Mouse (Mus musculus): Measurements from ENCODE around the gene Cdc25a.

The Cdc25a gene

DNA sequence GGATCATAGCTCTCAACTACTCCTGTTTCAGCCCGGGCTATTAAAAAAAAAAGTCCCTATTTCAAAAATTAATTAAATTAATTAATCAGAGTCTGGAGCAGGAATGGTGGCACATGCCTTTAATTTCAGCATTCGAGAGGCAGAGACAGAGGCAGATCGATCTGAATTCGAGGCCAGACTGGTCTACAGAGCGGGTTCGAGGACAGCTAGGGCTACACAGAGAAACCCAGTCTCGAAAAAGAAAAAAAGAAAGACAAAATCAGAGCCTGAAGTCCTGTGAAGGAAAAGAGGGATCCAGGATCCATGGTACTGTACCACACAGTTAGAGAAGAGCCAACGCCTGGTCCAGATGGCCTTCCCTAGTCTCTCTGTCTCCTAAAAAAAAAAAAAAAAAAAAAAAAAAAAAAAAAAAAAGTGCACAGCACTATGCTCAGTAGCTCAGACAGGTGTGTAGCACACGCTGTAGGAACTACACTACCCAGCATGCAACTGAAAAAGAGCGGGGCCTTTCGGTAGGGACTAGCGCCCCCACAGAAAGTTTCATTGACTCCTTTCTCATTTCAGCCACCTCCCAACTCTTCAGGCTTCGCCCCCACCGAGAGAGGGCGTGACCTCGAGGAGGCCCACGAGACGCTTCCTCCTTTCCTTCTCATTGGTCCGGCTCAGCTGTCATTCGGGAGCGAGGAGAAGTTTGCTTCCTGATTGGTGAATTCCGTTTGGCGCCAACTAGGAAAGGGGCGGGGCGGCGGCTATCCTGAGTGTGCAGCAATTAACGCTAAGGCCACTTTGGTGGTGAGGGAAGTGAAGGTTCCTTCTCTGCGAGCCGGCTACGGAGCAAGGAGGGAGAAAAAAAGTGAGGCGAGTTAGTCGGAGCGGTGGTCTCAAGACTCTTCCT lies at the start of gene Cdc25a:
TSS of gene Cdc25a (plus strand) at position 783 of the 895 bp plus-strand sequence.
- peak; percentile 99 for DNase-seq (ENCODE audit: low read depth, low spot score)

DNA sequence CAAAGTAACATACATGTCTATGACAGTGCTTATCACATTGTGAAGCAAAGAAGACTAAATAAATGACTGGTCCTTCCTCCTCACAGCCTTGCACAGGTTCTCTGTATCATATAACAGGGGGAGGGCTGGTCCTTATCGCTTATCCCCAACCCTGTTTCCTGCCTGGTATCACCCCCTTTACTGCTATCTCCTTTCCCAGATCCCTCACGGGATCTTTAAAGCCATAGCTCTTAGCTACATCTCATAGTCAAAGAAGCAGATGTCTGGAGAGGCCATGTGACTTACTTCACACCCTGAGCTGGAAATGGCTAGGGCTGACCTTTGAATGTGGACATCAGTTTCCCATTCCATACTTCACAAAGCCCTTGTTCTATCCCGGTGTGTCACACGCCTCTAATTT lies 49.6 kb upstream of the Cdc25a start:
- DNase-seq (ENCODE audit: low read depth, low spot score), result no peak

DNA sequence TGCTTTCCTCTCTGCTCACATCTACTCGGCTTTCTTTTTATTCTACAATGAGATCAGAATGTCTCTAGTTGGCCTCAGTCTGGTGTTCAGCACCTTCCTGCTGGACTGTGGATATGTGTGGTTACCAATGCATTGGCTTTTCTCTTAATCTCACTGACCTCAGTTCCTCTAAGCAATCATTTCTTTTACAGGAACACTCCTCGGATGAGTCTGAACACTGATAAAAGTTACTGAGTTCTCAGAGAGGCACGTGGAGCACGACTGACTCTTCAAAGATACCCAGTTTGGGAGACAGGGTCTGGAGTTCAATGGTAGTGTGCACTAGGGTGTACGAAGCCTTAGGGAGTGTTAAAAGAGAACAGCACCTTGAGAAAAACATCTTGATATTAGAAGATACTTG lies 49.2 kb upstream of the Cdc25a start:
- DNase-seq (ENCODE audit: low read depth, low spot score), result no peak

DNA sequence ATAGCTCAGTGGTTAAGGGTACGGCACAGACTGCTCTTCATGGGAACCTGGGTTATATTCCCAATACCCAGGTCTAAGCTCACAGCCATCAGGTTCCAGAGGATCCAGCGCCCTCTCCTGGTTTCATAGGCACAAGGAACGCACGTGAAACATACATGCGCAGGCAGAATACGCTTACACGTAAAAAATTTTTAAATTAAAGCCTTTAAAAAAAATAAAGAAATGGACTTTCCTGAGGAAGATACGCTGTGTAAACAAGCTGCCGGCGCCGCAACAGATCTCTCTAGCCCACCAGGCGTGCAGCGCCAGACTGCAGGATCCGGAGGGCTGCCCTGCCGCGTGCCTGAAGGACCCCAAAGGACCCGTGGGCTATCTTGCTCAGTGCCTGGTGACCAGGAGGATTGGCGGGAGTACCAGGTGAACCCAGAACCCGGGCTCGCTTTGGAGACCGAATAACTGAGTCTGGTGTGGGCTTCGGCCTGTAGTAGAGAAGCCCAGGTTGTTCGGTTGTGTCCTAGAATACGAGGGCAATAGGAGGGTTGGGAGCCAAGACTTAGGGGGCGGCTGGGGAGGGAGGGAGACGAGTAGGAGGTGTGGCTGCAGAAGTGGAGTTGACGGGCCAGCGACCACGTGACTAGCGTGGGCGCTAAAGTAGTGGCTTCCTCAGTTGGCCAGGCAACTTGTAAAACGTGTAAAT lies 42.8 kb upstream of the Cdc25a start, which contains the start of gene Nme6:
TSS of gene Nme6 (plus strand) at position 359 of the 697 bp plus-strand sequence.
- peak; percentile 86 for DNase-seq (ENCODE audit: low read depth, low spot score)

DNA sequence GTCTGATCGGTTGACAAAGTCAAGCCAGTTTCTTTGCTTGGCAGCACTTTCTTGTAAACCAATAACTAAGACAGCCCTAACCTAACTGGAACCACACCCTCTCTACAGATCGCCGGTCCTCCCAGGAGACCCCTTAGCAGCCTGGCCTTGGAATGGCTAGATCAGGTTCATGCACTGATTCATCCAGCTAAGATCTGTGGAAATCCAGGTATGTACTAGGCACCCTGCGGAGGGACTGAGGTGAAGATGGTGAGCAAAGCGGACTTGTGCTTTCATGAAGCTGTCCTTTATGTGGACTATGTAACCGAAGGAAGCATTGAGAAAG lies 42.3 kb upstream of the Cdc25a start:
- no peak for DNase-seq (ENCODE audit: low read depth, low spot score)

DNA sequence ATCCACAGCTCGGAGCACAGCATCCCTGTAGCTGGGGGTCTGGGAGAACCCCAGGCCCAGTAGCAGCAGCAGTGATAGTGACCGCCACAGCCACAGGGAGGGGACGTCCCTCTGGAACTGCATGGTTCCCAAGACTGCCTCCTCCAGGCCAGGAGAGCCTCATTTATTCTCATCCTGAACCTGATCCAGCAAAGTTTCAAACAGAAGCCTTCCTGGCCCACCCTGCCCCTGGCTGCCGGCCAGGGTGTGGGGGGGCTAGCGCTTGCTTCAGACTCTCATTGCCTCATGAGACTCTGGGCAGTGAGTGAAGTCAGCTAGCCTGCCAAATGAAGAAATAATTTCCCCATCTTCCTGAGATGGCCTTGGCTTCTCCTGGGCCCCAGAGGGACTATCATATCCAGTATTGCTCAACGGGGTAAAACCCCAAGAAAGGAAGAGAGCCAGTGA lies 26.0 kb upstream of the Cdc25a start, which contains the start of gene Camp:
TSS of gene Camp (minus strand) at position 306 of the 447 bp plus-strand sequence.
- DNase-seq (ENCODE audit: low read depth, low spot score), result peak; percentile 75

DNA sequence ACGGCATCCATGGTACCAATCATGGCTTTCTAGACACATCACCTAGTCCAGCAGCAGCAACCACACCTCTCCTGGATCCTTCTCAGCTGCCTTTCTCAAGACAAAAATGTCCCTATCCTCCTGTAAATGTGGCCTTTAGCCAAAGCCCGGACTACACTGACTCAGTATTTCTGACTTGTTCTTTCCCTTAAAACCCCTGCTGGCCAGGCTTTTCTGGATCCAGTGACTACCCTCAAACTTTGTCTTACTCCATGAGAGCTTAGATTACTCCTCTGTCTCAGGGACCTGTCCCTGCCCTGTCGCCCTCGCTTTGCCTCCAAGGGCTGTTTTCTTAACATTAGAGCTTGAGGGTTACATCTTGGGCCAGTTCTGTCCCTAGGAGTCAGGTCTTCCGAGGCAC lies 25.3 kb upstream of the Cdc25a start:
- peak; percentile 40 for DNase-seq (ENCODE audit: low read depth, low spot score)

DNA sequence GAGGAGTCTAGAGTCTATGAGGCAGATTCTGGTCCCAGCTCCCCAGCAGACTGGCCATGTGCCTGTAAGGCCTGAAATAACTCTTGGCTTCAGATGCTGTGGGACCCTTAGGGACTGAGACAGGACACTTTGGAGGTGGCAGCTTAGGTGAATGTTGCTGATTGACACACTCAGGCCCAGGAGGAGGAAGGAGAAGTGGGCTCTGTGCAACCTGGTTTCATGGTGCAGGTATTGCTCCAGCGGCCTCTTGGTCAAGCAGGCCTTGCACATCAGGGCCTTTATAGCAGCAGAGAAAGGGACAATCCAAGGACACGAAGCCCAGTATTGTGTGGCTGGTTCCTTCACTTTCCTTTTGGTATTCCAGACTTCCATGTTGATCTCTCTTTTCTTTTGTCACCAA lies 21.0 kb upstream of the Cdc25a start:
- no peak for DNase-seq (ENCODE audit: low read depth, low spot score)

DNA sequence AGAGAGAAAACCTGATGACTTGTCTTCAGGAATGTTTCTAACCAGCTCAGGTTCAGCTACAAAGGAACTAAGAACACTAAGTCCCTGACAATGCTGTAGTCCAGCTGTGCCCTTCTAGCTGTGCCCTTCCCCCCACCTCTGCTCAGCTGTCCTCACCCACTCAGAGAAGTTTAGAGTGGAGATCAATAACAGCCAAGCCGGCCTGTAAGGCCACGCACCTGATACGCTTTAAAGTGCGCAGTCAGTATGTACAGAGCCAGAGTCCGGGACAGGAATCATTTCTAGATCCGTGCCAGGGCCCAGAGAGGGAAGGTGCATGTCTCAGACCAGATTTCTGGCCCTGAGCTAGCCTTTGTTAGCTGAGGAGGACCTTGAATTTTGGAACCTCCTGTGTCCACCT lies 19.4 kb upstream of the Cdc25a start:
- DNase-seq (ENCODE audit: low read depth, low spot score), result no peak

DNA sequence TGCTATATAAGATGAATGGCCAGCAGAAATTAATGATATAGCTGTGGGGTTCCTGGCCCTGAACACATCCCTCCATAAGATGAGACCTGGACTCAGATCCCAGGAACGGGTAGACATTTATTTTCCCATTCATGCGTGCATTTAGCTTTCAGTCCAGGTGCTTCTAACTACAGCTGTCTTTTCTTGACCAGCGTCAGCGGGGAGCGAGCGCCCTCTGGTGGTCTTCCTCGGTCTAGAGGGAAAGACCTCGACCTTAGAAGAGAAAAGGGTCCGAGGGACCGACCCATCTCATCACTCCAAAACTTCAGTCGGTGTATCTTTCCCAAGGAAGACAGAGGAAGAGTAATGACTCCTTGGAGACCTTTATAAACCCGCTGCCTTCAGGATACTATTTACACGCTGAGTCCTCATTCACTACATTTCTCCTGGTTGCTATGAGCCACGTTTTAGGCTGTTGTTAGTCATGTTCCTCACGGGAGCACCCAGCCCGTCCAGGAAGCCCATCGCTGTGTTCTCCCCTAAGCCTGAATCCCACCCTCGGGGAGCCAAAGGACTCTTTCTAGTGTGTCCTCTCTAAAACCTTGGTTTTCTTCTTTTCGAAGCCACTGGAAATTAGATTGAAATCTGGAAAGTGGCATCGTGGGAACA lies 12.9 kb upstream of the Cdc25a start:
- peak; percentile 83 for DNase-seq (ENCODE audit: low read depth, low spot score)

DNA sequence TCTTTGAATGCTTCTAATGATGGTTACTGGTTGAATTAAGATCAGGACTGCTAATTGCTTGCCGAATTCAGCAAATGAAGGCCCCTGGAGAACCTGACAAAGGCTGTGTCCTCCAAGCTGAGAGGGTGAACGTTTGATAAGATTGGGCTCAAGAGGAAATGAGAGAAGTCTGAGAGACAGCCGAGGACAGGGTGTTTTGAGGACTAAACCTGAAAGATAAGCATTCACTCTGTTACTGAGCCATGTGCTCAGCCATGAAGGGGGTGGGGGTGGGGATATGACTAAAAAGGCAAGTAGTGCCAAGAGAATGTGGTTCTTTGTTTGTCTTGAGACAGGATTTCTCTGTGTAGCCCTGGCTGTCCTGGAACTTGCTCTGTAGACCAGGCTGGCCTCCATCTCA lies 12.3 kb upstream of the Cdc25a start:
- peak; percentile 36 for DNase-seq (ENCODE audit: low read depth, low spot score)

DNA sequence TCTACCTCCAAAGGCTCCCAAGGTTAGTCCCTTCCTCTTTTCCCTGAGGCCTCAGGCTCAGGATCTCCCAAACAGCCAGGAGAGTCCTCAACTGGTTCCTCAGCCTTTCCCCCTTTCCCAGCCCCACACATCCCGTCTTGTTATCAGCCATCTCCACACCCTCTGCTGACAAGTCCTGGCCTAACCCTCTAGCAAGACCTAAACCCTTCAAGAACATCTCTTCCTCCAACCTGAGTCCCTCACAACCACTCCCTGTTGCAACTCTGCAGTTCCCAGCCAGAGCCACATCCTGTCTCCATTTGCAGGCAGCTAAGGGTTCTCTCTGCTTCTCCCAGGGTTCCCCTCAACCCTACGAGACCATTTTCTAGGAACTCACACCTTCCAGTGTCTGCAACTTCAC lies 9.2 kb upstream of the Cdc25a start:
- no peak for DNase-seq (ENCODE audit: low read depth, low spot score)

DNA sequence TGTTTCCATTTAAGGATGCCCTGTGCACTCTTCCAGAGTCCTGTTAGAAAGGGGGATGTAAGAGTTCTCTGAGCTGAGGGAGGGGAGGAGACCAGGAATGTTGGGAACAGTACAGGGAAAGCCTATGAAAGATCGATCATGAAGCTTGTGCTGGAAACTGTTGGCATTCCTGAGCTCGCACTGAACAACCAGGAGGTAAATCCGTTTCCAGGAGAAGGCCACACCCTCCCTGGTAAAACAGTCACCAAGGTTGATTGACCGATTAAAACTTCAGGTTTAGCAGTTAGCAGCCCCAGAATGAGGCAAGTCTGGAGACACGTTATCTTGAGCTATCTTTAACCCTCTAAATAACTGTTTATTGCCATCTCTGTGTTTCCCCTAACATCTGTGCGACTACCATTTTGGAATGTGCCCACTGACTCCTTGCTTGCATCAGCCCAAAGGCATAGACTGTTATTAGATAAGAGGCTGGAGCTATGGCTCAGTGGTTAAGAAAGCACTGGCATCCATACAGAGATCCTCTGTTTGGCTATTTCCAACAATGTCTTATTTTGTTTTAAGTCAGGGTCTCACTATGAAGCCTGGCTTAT lies 4.3 kb upstream of the Cdc25a start:
- no peak for DNase-seq (ENCODE audit: low read depth, low spot score)

DNA sequence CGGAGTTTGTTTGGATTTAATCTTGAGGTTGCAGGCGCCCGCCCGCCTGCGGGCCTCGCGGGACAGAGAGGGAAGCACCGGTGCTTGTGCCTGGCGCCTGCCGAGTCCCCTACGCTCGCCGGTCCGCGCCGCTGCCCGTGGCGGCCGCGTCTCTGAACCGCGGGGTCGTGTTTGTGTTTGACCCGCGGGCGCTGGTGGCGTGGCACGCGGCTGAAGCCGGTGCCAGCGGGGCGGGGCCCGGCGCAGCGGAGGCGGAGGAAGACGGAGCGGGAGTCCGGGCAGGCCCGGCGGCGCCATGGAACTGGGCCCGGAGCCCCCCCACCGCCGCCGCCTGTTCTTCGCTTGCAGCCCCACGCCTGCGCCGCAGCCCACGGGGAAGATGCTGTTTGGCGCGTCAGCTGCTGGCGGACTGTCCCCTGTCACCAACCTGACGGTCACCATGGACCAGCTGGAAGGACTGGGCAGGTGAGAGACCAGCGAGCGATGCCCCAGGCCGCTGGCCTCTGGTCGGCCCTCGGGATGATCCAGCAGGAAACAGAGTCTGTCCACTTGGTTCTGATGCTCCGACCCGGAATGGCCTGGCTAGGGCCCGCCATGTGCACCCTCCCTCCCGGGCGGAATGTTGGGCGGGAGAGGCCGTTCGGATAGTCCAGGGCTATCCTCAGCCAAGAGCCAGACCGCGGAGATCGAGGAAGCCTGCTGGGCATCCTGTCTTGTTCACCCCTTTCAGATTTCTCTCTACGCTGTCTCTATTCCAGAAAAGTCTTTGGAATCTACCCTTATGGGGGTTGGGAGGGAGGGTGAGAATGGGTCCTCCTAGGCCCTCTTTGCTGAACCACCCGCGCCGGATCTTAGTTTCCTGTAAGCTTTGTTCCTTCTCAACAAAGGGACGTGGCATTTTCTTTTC lies 569 bp downstream of the Cdc25a start:
- peak; percentile 48 for DNase-seq (ENCODE audit: low read depth, low spot score)

DNA sequence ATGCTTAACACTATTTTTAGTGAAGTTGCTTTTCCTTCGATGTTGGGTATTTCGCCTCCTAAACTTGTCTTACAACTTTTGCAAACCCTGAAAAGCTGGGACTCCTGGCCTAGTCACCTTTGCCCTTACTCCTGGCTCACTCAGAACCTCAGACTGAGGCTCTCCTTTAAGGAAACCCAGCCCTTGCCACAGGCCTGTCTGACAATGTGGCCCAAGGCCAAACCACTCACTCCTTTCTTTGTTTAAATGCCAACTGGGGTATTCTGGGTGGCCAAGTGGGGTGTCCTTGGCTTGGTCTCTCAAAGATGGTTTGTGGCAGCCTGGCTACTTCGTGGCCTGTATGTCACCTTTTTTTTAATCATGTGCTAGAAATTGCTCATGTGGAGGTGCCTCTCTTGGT lies 1.4 kb downstream of the Cdc25a start:
- DNase-seq (ENCODE audit: low read depth, low spot score), result peak; percentile 60

DNA sequence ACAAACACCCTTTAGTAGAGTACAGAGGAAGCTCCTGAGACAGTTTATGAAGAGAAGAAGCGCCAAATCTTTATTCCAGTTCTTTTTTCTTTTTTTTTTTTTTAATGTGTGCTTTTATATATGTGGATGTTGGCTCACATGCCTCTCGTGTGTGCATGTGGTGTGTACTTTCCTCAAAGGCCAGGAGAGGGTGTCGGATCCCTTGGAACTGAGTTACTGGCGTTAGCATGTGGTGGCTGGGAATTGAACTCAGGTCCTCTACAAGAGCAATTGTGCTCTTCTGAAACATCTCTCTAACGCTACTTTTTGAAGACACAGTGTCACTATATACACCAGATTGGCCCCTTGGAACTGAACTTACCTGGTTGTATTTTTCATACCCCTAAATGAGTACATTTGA lies 2.3 kb downstream of the Cdc25a start:
- DNase-seq (ENCODE audit: low read depth, low spot score), result peak; percentile 49

DNA sequence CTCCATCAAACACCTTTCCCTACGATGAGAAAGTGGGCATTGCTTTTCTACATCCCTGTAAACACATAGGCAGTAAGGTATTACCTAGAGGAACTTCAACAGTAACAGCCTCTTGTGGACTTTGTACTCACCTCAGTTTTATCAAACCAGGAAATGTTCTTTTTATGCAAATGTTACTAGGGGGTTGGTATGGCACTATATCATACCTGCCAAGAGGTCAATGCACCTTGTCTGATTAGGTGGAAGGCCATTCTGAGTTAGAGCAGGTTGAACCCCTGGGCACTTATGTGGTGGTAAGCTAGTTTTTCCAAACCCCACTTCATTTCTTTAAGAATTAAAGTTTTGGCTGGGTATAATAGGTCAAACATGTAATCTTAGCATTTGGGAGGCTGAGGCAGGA lies 3.9 kb downstream of the Cdc25a start:
- no peak for DNase-seq (ENCODE audit: low read depth, low spot score)

DNA sequence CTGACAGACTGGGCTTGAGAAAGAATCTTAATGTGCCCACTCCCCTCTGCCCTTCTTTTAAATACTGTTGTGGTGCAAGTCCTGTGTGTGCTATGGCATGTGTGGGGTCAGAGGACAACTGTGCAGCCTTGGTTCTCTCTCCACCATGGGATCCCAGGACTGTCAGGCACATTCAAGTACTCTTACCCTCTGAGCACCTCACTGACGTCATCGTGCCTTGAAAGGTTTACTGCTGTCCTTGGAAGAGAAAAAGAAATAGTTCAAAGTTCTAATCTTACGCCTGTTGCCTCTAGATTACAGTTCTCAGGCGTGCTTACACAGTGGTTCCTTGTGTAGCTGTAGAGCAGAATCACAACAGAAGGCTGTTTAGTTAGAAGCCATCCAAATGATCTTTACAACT lies 10.9 kb downstream of the Cdc25a start:
- DNase-seq (ENCODE audit: low read depth, low spot score), result no peak

DNA sequence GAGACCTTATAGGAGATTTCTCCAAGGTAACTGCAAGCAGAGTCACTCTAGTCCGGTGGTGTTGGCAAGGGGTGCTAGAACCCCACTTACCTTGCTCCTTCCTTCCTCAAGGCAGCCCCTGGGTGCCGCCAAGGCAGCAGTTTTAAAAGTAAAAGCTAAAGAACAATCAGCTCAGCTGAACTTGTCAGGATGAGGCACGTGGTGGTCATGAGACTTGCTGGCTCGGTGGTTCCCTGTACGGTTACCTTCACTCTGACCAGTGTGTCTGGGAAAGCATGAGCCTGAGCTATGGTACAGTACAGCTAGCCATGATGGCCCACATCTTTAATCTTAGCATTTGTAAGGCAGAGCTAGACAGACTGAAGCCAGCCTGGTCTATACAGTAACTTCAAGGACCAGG lies 11.9 kb downstream of the Cdc25a start:
- no peak for DNase-seq (ENCODE audit: low read depth, low spot score)

DNA sequence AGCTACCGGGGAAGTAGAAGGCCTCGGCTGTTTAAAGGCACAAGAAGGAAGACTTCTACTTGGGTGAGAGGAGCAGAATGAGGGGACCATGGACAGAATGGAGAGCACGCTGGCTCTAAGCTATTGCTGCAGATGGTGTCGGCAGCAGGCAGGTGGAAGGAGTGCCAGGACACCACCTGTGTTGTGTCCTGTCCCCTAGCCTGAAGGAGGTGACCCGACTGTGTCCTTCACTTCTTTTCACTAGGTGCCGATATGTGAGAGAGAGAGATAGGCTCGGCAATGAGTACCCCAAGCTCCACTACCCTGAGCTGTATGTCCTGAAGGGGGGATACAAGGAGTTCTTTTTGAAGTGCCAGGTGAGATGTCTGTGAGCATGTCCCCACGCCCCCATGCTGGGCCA lies 16.1 kb downstream of the Cdc25a start:
- no peak for DNase-seq (ENCODE audit: low read depth, low spot score)

DNA sequence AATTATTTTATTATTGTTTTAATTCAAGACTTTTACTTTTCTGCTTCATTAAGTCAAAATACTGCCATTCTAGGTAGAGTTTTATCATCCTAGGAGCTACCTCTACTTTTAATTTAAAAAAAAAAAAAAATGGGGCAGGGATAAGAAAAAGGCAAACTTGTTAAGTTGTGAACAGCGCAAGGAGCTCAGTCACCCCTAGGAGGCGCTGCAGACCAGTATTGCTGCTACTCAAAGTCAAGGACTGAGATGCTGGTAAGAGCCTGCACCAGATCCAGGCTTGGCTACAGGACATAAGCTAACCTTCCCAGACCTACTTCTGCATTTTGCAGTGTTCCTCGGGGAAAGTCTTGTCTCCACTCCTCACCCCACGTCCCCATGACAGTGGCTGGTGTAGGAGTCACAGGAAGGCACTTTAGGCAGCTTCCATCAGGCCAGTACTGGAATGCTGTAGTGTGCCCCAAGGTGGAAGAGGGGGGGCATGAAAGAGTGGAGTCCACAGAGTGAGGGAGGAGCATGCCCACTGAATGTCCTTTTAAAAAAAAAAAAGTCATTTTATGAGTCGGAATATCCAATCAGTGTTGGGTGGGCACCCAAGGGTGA lies 17.4 kb downstream of the Cdc25a start:
- DNase-seq (ENCODE audit: low read depth, low spot score), result peak; percentile 90
